Mouse (Mus musculus) lung, adult 2 months (tissue): ENCODE measurements at regions not wholly inside any gene's neighbourhood (a gene's known extent, or its start where the extent isn't known, plus 50 kb on each side); places are given as distances from the start of the nearest gene placed in this dataset.
"Not testable (repeated sequence)": the region's sequence is repeated elsewhere in the genome, so short reads cannot be mapped to it uniquely, and the experiment has no call there.

Experiments
- DNase-seq: peaks from one replicate; pipeline ENCODE4 v3.0.0; 2022
- H3K4me1 ChIP-seq: fragments of 200-500 bp; 2 replicates; pipeline ENCODE4 v1.6.1; 2011; ENCODE audit warnings: low read length; ENCODE audit not compliant: control insufficient read depth, insufficient read depth
- H3K4me3 ChIP-seq: fragments of 200-500 bp; replicated peaks from 2 replicates; pipeline ENCODE3; 2011; ENCODE audit warnings: low read depth, mild to moderate bottlenecking, control low read depth, low read length; ENCODE audit errors: extremely low read depth
- CTCF ChIP-seq: fragments of 200-500 bp; IDR thresholded peaks from 2 replicates; pipeline ENCODE4 v1.5.1; 2011; ENCODE audit warnings: mild to moderate bottlenecking, low read length, control low read depth; ENCODE audit not compliant: insufficient read depth
- POLR2A ChIP-seq: fragments of 200-500 bp; IDR thresholded peaks from 2 replicates; pipeline ENCODE4 v1.6.1; 2011; ENCODE audit warnings: low read depth, mild to moderate bottlenecking, control low read depth, low read length, borderline replicate concordance; ENCODE audit errors: extremely low read depth
- WGBS: fragments of 180-500 bp; shearing (Covaris S2); methylation state at CpG from one replicate; pipeline ENCODE4 v1.1.7; 2018; 5-methylcytosine and 5-hydroxymethylcytosine counted together

DNA sequence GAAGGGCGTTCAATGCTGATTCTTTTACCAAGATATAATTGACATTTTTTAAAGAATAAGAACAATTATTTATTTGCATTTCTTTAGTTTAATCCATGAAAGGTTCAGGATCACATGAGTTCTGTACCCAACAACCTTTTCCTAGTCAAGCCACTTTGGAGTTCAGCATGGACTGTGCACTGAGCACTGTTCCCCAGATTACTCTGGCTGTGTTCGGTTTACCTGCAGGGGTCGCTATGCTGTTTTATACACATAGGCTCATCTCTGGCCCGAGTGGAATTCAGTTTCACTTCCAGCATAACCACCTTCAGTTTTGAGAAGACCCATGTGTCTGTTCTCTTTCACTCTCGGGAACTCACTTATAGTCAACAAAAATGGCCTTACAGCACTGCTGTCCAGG, 93.5 kb upstream of the Smarcad1 start:
- DNase-seq, H3K4me1 ChIP-seq, H3K4me3 ChIP-seq: not testable (repeated sequence)
- 82% methylated on average over 5 of the region's 5 CpGs for whole genome bisulfite sequencing

DNA sequence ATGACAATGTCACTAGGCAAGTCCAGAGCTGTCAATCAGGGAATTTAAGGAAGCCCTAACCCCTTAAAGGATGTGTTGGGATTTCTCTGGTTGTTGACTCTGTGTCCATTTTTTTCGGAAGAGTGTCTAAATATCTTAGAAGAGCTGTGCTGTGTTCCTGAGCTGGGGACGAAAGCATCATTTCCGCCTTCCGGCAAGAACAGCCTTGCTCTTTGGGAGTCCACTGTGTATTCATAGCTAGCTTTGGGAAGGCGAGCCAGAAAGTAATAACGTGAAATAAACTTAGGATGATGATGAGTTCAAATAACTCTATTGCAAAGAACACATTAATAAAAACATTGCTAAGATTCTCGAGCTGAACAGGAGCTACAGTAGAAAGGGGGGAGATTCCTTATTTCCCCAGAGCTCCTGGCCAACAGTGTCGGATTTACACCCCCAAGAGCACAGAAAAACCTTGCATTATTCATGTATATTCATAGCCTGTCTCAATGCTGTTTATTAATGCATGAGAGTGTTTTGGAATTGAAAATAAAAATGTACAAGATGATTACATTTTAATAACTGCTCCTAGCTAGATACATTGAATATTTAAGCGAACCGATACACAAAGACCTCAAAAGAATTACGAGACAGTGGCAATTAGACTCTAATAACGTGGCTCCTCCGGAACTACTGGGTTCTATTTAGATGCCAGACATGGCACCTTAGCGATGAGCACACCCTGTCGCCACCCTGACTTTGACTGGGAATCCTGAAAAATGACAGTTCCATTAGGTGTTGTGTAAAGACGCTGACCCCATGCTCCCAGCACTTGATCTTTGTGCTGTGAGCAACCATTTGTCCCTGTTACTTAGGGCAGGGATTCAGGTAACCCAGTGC, 80.5 kb upstream of the Smarcad1 start:
- TF ChIP-seq POLR2A (no peak), CTCF (no peak)
- Histone ChIP-seq H3K4me1 (no peaks in the 10 kb centered on the region), H3K4me3 (no peak overlapping the region)
- 58% methylated on average over 16 of the region's 16 CpGs for WGBS
- DNase-seq = no peak

DNA sequence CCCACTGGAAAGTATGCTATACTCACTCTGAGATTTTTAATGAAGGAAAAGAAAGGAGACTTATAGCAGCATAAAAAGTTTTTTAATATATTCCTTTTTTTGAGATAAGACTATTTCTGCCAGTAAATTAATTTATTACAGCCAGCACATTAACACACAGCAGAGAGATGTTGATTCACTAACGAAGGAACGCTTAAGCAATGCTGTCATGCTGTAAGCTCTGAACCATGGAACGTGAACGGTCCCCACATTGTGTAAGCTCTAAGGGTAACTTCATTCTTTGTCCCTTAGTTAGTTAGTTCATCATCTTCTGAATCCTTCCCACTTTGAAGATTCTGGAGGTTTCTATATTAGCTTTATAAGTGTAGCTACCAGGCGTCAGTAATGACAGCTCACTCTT, 79.8 kb upstream of the Smarcad1 start:
- WGBS = 76% methylated on average over 5 of the region's 5 CpGs
- no peak for DNase-seq
- no peak overlapping the region for H3K4me3 ChIP-seq
- no peaks in the 10 kb centered on the region for H3K4me1 ChIP-seq
- no peak for TF ChIP-seq POLR2A
- TF ChIP-seq CTCF = no peak

DNA sequence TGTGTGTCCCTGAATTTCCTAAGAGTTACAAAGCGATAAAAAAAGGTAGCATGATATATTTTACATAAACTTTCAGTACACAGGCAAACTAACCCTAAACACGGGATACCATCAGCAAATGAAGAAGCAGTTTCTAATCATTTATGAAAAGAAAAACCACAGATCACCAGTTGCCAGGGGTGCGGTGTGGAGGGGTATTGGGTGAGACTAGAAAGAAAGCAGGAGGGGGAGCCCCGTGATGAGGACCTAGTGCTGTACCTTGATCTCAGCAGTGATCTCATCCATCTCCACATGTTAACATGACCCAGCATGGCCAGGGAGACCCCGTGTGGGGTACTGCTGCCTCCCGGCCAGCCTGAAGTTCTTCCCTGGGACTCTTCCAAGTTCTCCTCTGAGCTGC, 77.7 kb upstream of the Smarcad1 start:
- H3K4me3 ChIP-seq = no peak overlapping the region
- WGBS = 66% methylated on average over 6 of the region's 6 CpGs
- no peaks in the 10 kb centered on the region for H3K4me1 ChIP-seq
- TF ChIP-seq POLR2A (no peak), CTCF (no peak)
- DNase-seq = no peak

DNA sequence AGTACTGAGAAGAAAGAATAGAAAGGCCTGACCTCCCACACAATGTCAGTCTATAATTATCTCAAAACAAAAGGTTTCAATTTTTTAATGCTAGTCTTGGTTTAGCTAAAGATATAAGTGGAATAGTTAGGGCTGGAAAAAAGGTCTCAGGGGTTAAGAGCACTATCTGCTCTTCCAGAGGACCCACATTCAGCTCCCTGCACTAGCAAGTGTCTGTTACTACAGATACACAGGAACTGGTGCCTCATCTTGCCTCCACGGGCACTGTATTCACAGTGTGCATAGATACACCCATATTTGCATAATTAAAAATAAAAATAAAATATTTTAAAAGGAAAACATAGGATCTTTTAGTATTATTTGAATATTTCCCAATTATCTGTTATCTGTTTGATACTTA, 77.2 kb upstream of the Smarcad1 start:
- no peak for TF ChIP-seq POLR2A
- TF ChIP-seq CTCF = no peak
- Histone ChIP-seq H3K4me3 (no peak overlapping the region), H3K4me1 (no peaks in the 10 kb centered on the region)
- DNase-seq = no peak
- 53% methylated on average over 1 of the region's 1 CpGs for WGBS

DNA sequence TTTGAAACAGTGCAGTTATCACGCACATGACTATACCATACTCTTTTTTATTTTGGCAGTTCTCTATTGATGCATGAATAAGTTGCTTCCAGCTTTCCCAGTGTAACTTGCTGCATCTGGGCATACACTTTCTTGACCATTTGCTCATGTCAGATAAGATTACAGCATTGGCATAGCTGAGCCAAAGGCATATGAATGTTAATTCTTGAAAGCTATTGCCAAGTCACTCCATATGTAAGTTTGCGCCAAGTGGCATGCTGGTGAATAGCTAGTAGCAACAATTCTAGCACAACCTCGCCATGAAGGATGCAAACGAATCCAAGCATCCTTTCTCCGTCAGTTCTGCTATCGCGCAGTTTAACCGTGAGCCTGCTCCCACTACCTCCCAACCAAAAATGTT, 72.2 kb upstream of the Smarcad1 start:
- no peak for DNase-seq
- no peak for TF ChIP-seq POLR2A
- no peak for TF ChIP-seq CTCF
- WGBS = 84% methylated on average over 8 of the region's 8 CpGs

DNA sequence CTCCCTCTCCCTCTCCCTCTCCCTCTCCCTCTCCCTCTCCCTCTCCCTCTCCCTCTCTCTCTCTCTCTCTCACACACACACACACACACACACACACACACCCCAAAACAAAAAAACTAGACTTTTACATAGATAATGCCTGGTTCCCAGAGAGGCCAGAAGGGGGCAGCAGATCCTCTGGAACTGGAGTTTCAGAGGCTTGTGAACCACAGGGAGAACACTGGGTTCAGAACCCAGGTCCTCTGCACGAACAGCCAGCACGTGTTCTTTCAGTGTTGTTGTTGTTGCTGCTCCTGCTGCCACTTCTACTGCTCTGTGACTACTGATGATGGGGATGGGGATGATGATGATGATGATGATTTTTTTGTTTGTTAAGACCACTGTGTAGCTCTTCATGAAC, 68.4 kb upstream of the Smarcad1 start:
- WGBS = 41% methylated on average over 2 of the region's 2 CpGs
- TF ChIP-seq POLR2A = no peak
- TF ChIP-seq CTCF = peak; percentile 30; the same call in 1 of the 2 replicates
- Histone ChIP-seq H3K4me3 (no peak overlapping the region), H3K4me1 (no peaks in the 10 kb centered on the region)
- DNase-seq = peak; percentile 6

More for the DNA sequence above, 72.2 kb upstream of the Smarcad1 start:
- Histone ChIP-seq H3K4me1 (no peaks in the 10 kb centered on the region), H3K4me3 (no peak overlapping the region)

DNA sequence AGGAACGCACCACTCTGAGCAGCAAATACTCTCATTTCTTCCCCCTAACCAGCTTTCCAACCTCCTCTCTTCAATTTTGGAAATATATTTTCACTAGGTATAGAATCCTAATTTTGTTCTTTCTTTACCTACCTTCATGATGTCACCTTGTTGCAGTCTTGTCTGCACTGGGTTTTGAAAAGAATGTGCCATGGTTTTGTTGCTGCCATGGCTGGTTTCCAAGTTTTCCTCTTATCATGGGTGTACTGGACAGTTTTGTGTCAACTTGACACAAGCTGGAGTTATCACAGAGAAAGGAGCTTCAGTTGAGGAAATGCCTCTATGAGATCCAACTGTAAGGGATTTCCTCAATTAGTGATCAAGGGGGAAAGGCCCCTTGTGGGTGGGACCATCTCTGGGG, 67.9 kb upstream of the Smarcad1 start:
- not testable (repeated sequence) for DNase-seq, H3K4me1 ChIP-seq, H3K4me3 ChIP-seq
- 88% methylated on average over 1 of the region's 1 CpGs for WGBS

DNA sequence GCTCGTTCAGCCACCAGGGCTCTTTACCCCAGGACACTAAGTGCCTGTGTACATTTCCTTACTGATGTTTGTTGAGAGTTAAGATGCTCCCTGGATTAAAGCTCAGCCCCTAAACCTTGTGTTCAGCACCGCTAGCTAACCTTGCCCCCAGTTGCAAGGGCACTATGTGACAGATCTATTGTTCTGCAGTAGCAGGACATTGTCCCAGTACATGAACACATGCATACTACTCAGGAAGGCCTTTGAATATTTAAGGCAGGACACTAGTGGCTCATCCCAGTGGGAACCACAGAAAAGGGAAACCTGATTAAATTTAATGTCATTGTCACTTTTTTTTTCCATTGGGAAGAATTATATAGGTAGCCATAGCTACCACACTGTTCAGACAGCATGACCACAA, 60.3 kb upstream of the Smarcad1 start:
- 42% methylated on average over 2 of the region's 2 CpGs for WGBS
- no peak for DNase-seq
- TF ChIP-seq POLR2A (no peak), CTCF (no peak)
- H3K4me1 ChIP-seq = no peaks in the 10 kb centered on the region
- no peak overlapping the region for H3K4me3 ChIP-seq
